Mouse (Mus musculus) liver, embryonic 15.5 days (tissue): Measurements from ENCODE around the gene Ipo11. TPM values are rescaled to one million over a fixed set of nuclear protein-coding genes. Genes with fewer than 3 reads are reported as not detected.

ENCODE experiments used
- ATAC-seq: fragments of 200-750 bp; cut with Nextera tagmentation; 2 replicates; pipeline ENCODE4 v1.8.0; 2017; ENCODE audit warnings: moderate number of reproducible peaks, mild to moderate bottlenecking, moderate library complexity; ENCODE audit not compliant: insufficient read depth
- H3K27ac ChIP-seq: fragments of 300-500 bp; sonication (generic); replicated peaks from 2 replicates; pipeline ENCODE4 v1.5.1; 2015; ENCODE audit warnings: mild to moderate bottlenecking, inconsistent platforms
- H3K27me3 ChIP-seq: fragments of 300-500 bp; sonication (generic); 2 replicates; pipeline ENCODE4 v1.6.1; 2015; ENCODE audit warnings: mild to moderate bottlenecking, inconsistent platforms
- H3K36me3 ChIP-seq: fragments of 300-500 bp; sonication (generic); replicated peaks from 2 replicates; pipeline ENCODE4 v1.6.1; 2015; ENCODE audit warnings: moderate library complexity, mild to moderate bottlenecking, inconsistent platforms
- H3K4me1 ChIP-seq: fragments of 300-500 bp; sonication (generic); replicated peaks from 2 replicates; pipeline ENCODE4 v1.6.1; 2015; ENCODE audit warnings: inconsistent platforms
- H3K4me2 ChIP-seq: fragments of 300-500 bp; sonication (generic); 2 replicates; pipeline ENCODE4 v1.6.1; 2015; ENCODE audit warnings: moderate library complexity, mild to moderate bottlenecking, inconsistent platforms
- H3K4me3 ChIP-seq: fragments of 300-500 bp; sonication (generic); replicated peaks from 2 replicates; pipeline ENCODE4 v1.5.1; 2015; ENCODE audit warnings: mild to moderate bottlenecking, inconsistent platforms
- H3K9ac ChIP-seq: fragments of 300-500 bp; sonication (generic); 2 replicates; pipeline ENCODE4 v1.6.1; 2015; ENCODE audit warnings: moderate library complexity, mild to moderate bottlenecking, inconsistent platforms
- H3K9me3 ChIP-seq: fragments of 300-500 bp; sonication (generic); replicated peaks from 2 replicates; pipeline ENCODE4 v1.6.1; 2016; ENCODE audit warnings: inconsistent platforms
- WGBS: fragments of 180-500 bp; shearing (Covaris S2); methylation state at CpG from one replicate; pipeline ENCODE4 v1.1.7; 2015; ENCODE audit warnings: mixed read lengths; ENCODE audit not compliant: insufficient replicate concordance; 5-methylcytosine and 5-hydroxymethylcytosine counted together
- polyA plus RNA-seq: library from polyadenylated mRNA; unstranded; fragments of >200 nt; fragmentation: Nextera tagmentation; extraction: Ambion mirVana; gene quantifications from 2 replicates; pipeline ENCODE4 v1.2.1, GENCODE M21; 2015

Ipo11 gene
- polyA plus RNA-seq, 1 experiment from 2014 or later: 28.2 TPM

DNA sequence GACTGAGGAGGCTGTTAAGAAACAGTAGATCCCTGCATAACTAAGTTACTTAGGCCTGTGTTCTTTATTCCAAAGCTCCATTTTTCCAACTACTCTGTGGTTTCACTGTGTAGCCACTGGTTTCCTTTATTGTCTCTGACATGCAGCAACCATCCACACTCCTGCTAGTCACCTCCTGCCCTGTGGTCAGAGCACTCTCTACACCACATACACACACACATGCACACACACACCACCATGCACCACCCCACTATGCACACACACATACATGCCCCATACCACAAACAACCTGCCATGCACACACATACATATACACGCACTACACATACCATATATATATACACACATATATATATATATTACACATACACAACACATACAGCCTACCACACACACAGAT is 175.1 kb downstream of the Ipo11 start:
- H3K4me3 ChIP-seq: no peak overlapping the region
- no peaks in the 10 kb centered on the region for H3K36me3 ChIP-seq
- H3K27me3 ChIP-seq: no peaks in the 10 kb centered on the region
- no peak overlapping the region for H3K9ac ChIP-seq
- H3K4me2 ChIP-seq: no peak overlapping the region
- no peak overlapping the region for H3K27ac ChIP-seq
- no peaks in the 10 kb centered on the region for H3K9me3 ChIP-seq
- no peaks in the 10 kb centered on the region for H3K4me1 ChIP-seq
- WGBS: 62% methylated on average over 1 of the region's 1 CpGs
- ATAC-seq: no peak

GRCm38 (mm10) chr13:106760232-106760875 is 176.4 kb downstream of the Ipo11 start:
- Histone ChIP-seq H3K27ac (no peak overlapping the region; the same call in 1 of the 2 replicates), H3K36me3 (no peaks in the 10 kb centered on the region), H3K4me3 (no peak overlapping the region), H3K9me3 (no peaks in the 10 kb centered on the region), H3K4me2 (no peak overlapping the region; the same call in 1 of the 2 replicates), H3K9ac (no peak overlapping the region), H3K27me3 (no peaks in the 10 kb centered on the region), H3K4me1 (no peaks in the 10 kb centered on the region)
- ATAC-seq: peak; percentile 67
- 13% methylated on average over 14 of the region's 14 CpGs for WGBS

DNA sequence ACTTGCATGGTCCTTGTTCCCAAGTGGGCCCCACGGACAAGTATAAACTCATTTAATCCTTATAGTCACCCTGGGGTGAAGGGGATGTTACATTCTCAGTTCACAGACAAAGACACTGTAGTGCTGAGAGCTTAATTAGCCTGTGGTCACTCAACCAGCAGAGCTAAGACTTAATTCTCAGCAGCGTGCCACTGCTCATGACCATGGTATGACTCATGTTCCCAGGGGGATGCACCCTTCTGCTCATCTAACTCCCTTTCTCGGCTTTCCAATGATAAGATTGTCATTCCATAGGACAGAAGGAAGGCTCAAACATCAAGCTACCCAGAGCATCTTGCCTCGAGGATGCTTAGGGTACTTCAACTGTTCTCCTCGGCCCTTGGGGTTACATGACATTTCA is 180.9 kb downstream of the Ipo11 start:
- ATAC-seq: no peak
- WGBS: 48% methylated on average over 5 of the region's 5 CpGs
- Histone ChIP-seq H3K4me1 (no peaks in the 10 kb centered on the region), H3K9ac (no peak overlapping the region), H3K4me2 (no peak overlapping the region), H3K36me3 (no peaks in the 10 kb centered on the region), H3K27me3 (no peaks in the 10 kb centered on the region), H3K9me3 (no peaks in the 10 kb centered on the region), H3K27ac (no peak overlapping the region), H3K4me3 (no peak overlapping the region)

GRCm38 (mm10) chr13:106754216-106754615 is 182.5 kb downstream of the Ipo11 start:
- Histone ChIP-seq H3K9me3 (no peaks in the 10 kb centered on the region), H3K9ac (no peak overlapping the region), H3K36me3 (no peaks in the 10 kb centered on the region), H3K4me3 (no peak overlapping the region), H3K4me1 (no peaks in the 10 kb centered on the region), H3K27me3 (no peaks in the 10 kb centered on the region), H3K27ac (no peak overlapping the region), H3K4me2 (no peak overlapping the region)
- WGBS: 61% methylated on average over 3 of the region's 3 CpGs
- no peak for ATAC-seq

DNA sequence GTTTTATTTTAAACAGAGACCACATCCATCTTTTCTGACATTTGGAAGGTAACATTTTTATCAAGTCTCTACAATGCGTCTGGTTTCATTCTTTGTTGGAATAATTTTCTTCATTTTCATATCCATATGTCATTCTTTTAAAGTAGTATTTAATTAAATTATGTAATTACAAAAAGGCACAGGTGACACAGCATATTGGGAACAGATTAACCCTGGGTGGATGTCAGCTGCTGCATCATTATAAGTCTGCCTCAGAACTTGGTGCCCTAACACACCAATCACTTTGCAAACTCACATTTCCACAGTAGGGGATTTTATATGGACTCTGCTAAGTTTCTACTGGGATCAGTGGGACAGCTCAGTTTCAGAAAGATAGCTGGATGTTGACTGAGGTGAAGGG is 184.8 kb downstream of the Ipo11 start:
- no peaks in the 10 kb centered on the region for H3K27me3 ChIP-seq
- H3K4me2 ChIP-seq: no peak overlapping the region
- no peaks in the 10 kb centered on the region for H3K36me3 ChIP-seq
- H3K9me3 ChIP-seq: no peaks in the 10 kb centered on the region
- no peak overlapping the region for H3K4me3 ChIP-seq
- H3K9ac ChIP-seq: no peak overlapping the region
- ATAC-seq: no peak
- 67% methylated on average over 1 of the region's 1 CpGs for WGBS
- no peaks in the 10 kb centered on the region for H3K4me1 ChIP-seq
- no peak overlapping the region for H3K27ac ChIP-seq

DNA sequence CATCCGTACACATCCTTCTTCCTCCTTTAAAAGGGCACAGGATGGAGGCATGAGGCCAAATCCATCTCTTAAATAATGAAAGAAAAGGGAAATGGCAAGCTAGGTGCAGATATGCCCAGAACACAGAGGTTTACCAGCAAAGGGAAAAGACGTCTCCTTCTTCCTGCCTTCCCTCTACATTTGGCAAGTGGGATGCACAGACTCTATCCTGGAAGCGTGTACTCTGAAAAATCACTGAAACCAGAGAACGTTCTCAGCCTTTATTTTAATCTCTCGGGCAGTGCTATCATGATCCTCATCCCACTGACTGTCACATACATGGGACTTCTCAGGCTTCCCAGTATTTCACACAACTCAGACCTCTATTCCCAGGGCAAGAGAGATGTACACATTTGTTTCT is 189.9 kb downstream of the Ipo11 start:
- no peaks in the 10 kb centered on the region for H3K36me3 ChIP-seq

DNA sequence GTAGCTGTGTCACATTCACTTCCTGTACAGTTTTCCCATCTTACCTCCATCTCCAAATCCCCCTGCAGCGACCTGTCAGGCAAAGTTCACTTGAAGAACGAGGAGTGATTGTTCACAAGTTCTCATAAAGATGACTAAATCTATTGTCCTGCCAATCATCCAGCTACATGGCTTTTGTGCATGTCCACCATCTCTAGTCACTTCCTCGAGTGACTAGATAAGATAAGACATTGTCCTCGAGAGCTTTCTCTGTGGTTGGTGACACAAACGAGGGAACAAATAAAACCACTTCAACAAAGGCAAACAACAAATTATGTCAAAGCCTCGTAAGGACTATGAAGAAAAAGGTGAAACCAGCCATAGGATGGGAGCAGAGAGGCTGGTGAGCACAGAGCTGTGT is 191.6 kb downstream of the Ipo11 start:
- Histone ChIP-seq H3K4me3 (no peak overlapping the region), H3K4me1 (no peaks in the 10 kb centered on the region), H3K36me3 (no peaks in the 10 kb centered on the region), H3K27me3 (no peaks in the 10 kb centered on the region), H3K4me2 (no peak overlapping the region), H3K27ac (no peak overlapping the region), H3K9me3 (no peaks in the 10 kb centered on the region), H3K9ac (no peak overlapping the region)
- no peak for ATAC-seq
- WGBS: 14% methylated on average over 6 of the region's 6 CpGs

More for the DNA sequence above, 189.9 kb downstream of the Ipo11 start:
- no peaks in the 10 kb centered on the region for H3K27me3 ChIP-seq
- no peak for ATAC-seq
- H3K4me3 ChIP-seq: no peak overlapping the region
- H3K4me2 ChIP-seq: no peak overlapping the region
- no peaks in the 10 kb centered on the region for H3K9me3 ChIP-seq
- no peaks in the 10 kb centered on the region for H3K4me1 ChIP-seq
- H3K27ac ChIP-seq: no peak overlapping the region
- H3K9ac ChIP-seq: no peak overlapping the region
- WGBS: 53% methylated on average over 5 of the region's 5 CpGs

Other genes starting within 250 kb of the Ipo11 start
- gene Dimt1, start 10.2 kb upstream of the Ipo11 start, polyA plus RNA-seq: 13.7 and 14.4 TPM in 2 replicates
- 23.1 and 30.6 TPM in 2 replicates for gene Kif2a, start 85.2 kb upstream of the Ipo11 start, polyA plus RNA-seq